Mouse (Mus musculus) limb, embryonic 14.5 days (tissue): ENCODE data around the gene Cxcl14. TPM values are rescaled to one million over a fixed set of nuclear protein-coding genes. Genes with fewer than 3 reads are reported as not detected.

Source experiments
- ATAC-seq: fragments of 200-750 bp; cut with Nextera tagmentation; 2 replicates; pipeline ENCODE4 v1.8.0; 2017; ENCODE audit warnings: low read depth, moderate number of reproducible peaks, moderate TSS enrichment; ENCODE audit not compliant: low FRiP score
- DNase-seq: peaks from one replicate; pipeline ENCODE4 v3.0.0-alpha.2; 2015; ENCODE audit warnings: low spot score
- H3K27ac ChIP-seq: fragments of 300-500 bp; sonication (generic); replicated peaks from 2 replicates; pipeline ENCODE4 v1.5.1; 2014; ENCODE audit warnings: low read depth, mild to moderate bottlenecking, low read length, moderate library complexity, mixed read lengths
- H3K27me3 ChIP-seq: fragments of 300-500 bp; sonication (generic); 2 replicates; pipeline ENCODE4 v1.6.1; 2014; ENCODE audit warnings: low read length, mixed read lengths; ENCODE audit not compliant: control insufficient read depth, insufficient read depth
- H3K36me3 ChIP-seq: fragments of 300-500 bp; sonication (generic); 2 replicates; pipeline ENCODE4 v1.6.1; 2014; ENCODE audit warnings: mild to moderate bottlenecking, low read length, moderate library complexity, mixed read lengths; ENCODE audit not compliant: control insufficient read depth, insufficient read depth
- H3K4me1 ChIP-seq: fragments of 300-500 bp; sonication (generic); 2 replicates; pipeline ENCODE4 v1.6.1; 2014; ENCODE audit warnings: antibody characterized with exemption, low read length, mixed read lengths; ENCODE audit not compliant: control insufficient read depth, insufficient read depth
- H3K4me2 ChIP-seq: fragments of 300-500 bp; sonication (generic); replicated peaks from 2 replicates; pipeline ENCODE4 v1.6.1; 2014; ENCODE audit warnings: low read depth, mild to moderate bottlenecking, low read length, moderate library complexity; ENCODE audit not compliant: severe bottlenecking
- H3K4me3 ChIP-seq: fragments of 300-500 bp; sonication (generic); replicated peaks from 2 replicates; pipeline ENCODE4 v1.5.1; 2014; ENCODE audit warnings: low read length
- H3K9ac ChIP-seq: fragments of 300-500 bp; sonication (generic); 2 replicates; pipeline ENCODE4 v1.6.1; 2014; ENCODE audit warnings: mild to moderate bottlenecking, low read depth, low read length, moderate library complexity; ENCODE audit not compliant: severe bottlenecking
- H3K9me3 ChIP-seq: fragments of 300-500 bp; sonication (generic); 2 replicates; pipeline ENCODE4 v1.6.1; 2016; ENCODE audit warnings: low read length; ENCODE audit not compliant: control insufficient read depth
- POLR2A ChIP-seq: fragments of 200-500 bp; IDR thresholded peaks from 2 replicates; pipeline ENCODE4 v1.8.0; 2012; ENCODE audit warnings: inconsistent platforms, mild to moderate bottlenecking, moderate library complexity, borderline replicate concordance; ENCODE audit not compliant: insufficient read depth, insufficient read length; ENCODE audit errors: extremely low read depth
- WGBS: fragments of 180-500 bp; shearing (Covaris S2); extraction: QIAGEN DNeasy Blood & Tissue Kit; methylation state at CpG from one replicate; pipeline ENCODE4 v1.1.7; 2014; 5-methylcytosine and 5-hydroxymethylcytosine counted together
- polyA plus RNA-seq, 2 experiments: library from polyadenylated mRNA; depleted of rRNA in 1 of 2; stranded (reverse) in 1 of 2; unstranded in 1 of 2; fragments of >200 nt; fragmentation: Nextera tagmentation in 1 of 2; extraction: Ambion mirVana in 1 of 2; gene quantifications; 2 replicates each; pipeline versions ENCODE4 v1.2.1 to v1.2.3; 2012 to 2014

Gene Cxcl14
- polyA plus RNA-seq, 2 experiments, result 443 to 474 TPM

- H3K4me1 ChIP-seq, result peaks cover 4% of the 10 kb centered on the region; the same call in 1 of the 2 replicates
- 2% methylated on average over 53 of the region's 65 CpGs for WGBS
- H3K9ac ChIP-seq, result peak within 1 kb of the TSS; percentile 14; the same call in 1 of the 2 replicates
- H3K36me3 ChIP-seq, result no peaks in the 10 kb centered on the region
- peaks cover 98% of the 10 kb centered on the region for H3K27me3 ChIP-seq
- TF ChIP-seq POLR2A, result no peak
- H3K9me3 ChIP-seq, result no peaks in the 10 kb centered on the region
- DNase-seq, result no peak
- H3K4me2 ChIP-seq, result peak within 1 kb of the TSS; percentile 59
- peak within 1 kb of the TSS; percentile 36 for H3K4me3 ChIP-seq
- ATAC-seq, result peak; percentile 44; the same call in 1 of the 2 replicates
- no peak within 1 kb of the TSS for H3K27ac ChIP-seq
Measured at GRCm38 (mm10) chr13:56251924-56252619, 44.3 kb downstream of the Cxcl14 start, which contains the start of gene Neurog1. TSS of gene Neurog1 (minus strand) at chr13:56252163.

DNA sequence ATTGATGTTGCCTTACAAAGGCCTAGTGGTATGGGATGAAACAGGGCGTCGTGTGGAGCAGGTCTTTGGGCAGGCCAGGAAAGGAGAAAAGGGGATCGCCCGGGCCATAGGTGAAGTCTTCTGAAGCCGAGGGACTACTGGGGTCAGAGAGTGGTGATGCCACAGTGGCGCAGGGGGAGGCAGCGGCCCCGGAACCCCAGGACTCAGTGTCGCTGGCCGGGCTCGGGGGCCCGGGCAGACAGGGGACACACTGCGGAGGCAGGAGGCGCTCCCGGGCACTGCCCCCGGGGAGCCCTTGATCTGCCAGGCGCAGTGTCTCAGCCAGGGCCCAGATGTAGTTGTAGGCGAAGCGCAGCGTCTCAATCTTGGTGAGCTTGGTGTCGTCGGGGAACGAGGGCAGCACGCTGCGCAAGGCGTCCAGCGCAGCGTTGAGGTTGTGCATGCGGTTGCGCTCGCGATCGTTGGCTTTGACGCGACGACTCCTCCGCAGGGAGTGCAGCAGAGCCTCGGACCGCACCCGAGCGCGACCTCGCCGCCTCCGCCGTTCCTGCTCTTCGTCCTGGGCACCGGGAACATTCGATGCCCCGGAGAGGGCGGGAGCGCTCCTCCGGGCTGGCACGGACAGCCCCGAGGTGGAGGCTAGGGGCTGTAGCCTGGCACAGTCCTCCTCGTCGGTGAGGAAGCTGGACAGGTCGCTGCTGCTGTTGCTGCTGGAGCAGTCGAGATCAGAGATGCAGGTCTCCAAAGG lies 45.0 kb downstream of the Cxcl14 start:
- no peaks in the 10 kb centered on the region for H3K9me3 ChIP-seq

GRCm38 (mm10) chr13:56250551-56251161 lies 45.7 kb downstream of the Cxcl14 start:
- WGBS, result 3% methylated on average over 14 of the region's 14 CpGs
- no peak for DNase-seq

More for the DNA sequence above, 45.0 kb downstream of the Cxcl14 start:
- TF ChIP-seq POLR2A, result no peak
- Histone ChIP-seq H3K4me3 (peak overlapping the region; percentile 36), H3K27ac (no peak overlapping the region), H3K4me2 (peak overlapping the region; percentile 59), H3K36me3 (no peaks in the 10 kb centered on the region), H3K4me1 (peaks cover 4% of the 10 kb centered on the region; the same call in 1 of the 2 replicates), H3K9ac (no peak overlapping the region), H3K27me3 (peaks cover 92% of the 10 kb centered on the region)
- ATAC-seq, result no peak
- no peak for DNase-seq
- WGBS, result 6% methylated on average over 46 of the region's 59 CpGs

DNA sequence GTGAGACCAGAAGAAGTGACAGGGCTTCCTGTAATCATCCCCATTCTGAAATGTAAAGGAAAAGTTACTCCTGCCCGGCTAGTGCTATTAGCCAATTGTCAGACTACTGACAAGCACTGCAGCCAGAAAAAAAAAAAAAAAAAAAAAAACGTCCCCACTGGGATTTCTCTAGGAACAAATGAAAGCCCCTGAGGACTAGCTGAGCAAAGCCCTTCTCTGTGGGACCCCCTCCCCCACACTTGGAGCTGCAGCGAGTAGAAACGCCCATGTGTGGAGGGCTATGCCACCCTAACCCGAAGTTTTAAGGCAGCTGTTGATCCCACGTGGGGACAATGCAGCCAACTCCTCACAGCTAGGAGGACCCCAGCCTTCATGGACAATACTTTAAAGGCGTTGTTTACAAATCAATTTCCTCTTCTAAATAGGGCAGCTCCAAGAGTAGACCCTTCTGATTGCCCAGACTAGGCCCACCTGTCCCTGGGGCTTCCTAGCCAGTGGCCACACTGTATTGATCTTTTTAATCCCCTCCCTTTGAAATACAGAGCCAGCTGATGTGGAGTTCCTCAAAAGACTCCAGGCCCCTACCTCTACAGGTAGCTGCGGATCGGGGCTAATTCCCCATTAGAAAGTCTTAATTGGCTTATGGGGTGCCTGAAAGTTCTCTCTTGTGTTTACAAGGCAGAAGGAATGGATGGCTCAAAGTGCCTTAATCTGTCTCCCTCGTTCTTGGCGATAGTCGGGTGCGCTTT lies 46.6 kb downstream of the Cxcl14 start:
- H3K27me3 ChIP-seq, result peaks cover 76% of the 10 kb centered on the region
- WGBS, result under 1% methylated on average over 13 of the region's 13 CpGs
- DNase-seq, result no peak

More at GRCm38 (mm10) chr13:56250551-56251161, 45.7 kb downstream of the Cxcl14 start:
- Histone ChIP-seq H3K9ac (no peak overlapping the region), H3K4me3 (no peak overlapping the region), H3K4me1 (peaks cover 4% of the 10 kb centered on the region; the same call in 1 of the 2 replicates), H3K36me3 (no peaks in the 10 kb centered on the region), H3K27ac (no peak overlapping the region), H3K27me3 (peaks cover 85% of the 10 kb centered on the region), H3K4me2 (no peak overlapping the region), H3K9me3 (no peaks in the 10 kb centered on the region)
- TF ChIP-seq POLR2A, result no peak
- no peak for ATAC-seq

More for the DNA sequence above, 46.6 kb downstream of the Cxcl14 start:
- Histone ChIP-seq H3K36me3 (no peaks in the 10 kb centered on the region), H3K9ac (no peak overlapping the region), H3K4me1 (peaks cover 4% of the 10 kb centered on the region; the same call in 1 of the 2 replicates), H3K4me3 (no peak overlapping the region), H3K27ac (no peak overlapping the region), H3K9me3 (no peaks in the 10 kb centered on the region), H3K4me2 (no peak overlapping the region)
- no peak for ATAC-seq
- no peak for TF ChIP-seq POLR2A
